Mouse (Mus musculus): ENCODE results near the gene Cdc42ep1. TPM values are rescaled to one million over a fixed set of nuclear protein-coding genes. Genes with fewer than 3 reads are reported as not detected.
A peak's percentile ranks its signal among the peaks of the same experiment; 100 is the strongest.

The Cdc42ep1 gene
- total and polyA plus RNA-seq, 2 experiments, result 6.5 to 39.7 TPM

- WGBS, result 86% methylated on average over 6 of the region's 6 CpGs
- no peak overlapping the region for H3K9ac ChIP-seq (ENCODE audit: low read depth, low read length)
Measured at GRCm38 (mm10) chr15:78841161-78841790, 1.1 kb upstream of the Cdc42ep1 start.

GRCm38 (mm10) chr15:78843581-78844469 is 1.4 kb downstream of the Cdc42ep1 start:
- peak; percentile 69 for DNase-seq (ENCODE audit: extremely low read depth, low read depth, low spot score)
- Histone ChIP-seq H3K79me2 (ENCODE audit: control insufficient read depth, insufficient read depth, low read length) (peaks cover 15% of the 10 kb centered on the region; the same call in 1 of the 2 replicates), H3K27ac (replicated peaks; ENCODE audit: insufficient read depth, low read depth, low read length) (peak overlapping the region; percentile 99), H3K27me3 (ENCODE audit: control insufficient read depth, insufficient read depth, low read length) (no peaks in the 10 kb centered on the region), H3K4me3 (ENCODE audit: insufficient read depth, low read depth, low read length) (peak overlapping the region; percentile 96), H3K4me1 (ENCODE audit: control insufficient read depth, insufficient read depth, low read length) (peaks cover 47% of the 10 kb centered on the region), H3K36me3 (ENCODE audit: control insufficient read depth, insufficient read depth, low read length) (no peaks in the 10 kb centered on the region), H3K9ac (ENCODE audit: low read depth, low read length) (peak overlapping the region; percentile 95)
- WGBS, result 4% methylated on average over 21 of the region's 21 CpGs
- TF ChIP-seq POLR2A (IDR thresholded peaks at IDR 0.05; ENCODE audit: extremely low read depth, insufficient read depth, low read length) (no peak), CTCF (IDR thresholded peaks at IDR 0.05; ENCODE audit: low read depth, low read length) (peak; percentile 19; the same call in 1 of the 2 replicates)

More at GRCm38 (mm10) chr15:78841161-78841790, 1.1 kb upstream of the Cdc42ep1 start:
- no peak for TF ChIP-seq POLR2A (IDR thresholded peaks at IDR 0.05; ENCODE audit: extremely low read depth, insufficient read depth, low read length)
- TF ChIP-seq CTCF (IDR thresholded peaks at IDR 0.05; ENCODE audit: low read depth, low read length), result no peak
- Histone ChIP-seq H3K36me3 (ENCODE audit: control insufficient read depth, insufficient read depth, low read length) (no peaks in the 10 kb centered on the region), H3K4me1 (ENCODE audit: control insufficient read depth, insufficient read depth, low read length) (peaks cover 38% of the 10 kb centered on the region), H3K27ac (replicated peaks; ENCODE audit: insufficient read depth, low read depth, low read length) (peak overlapping the region; percentile 69), H3K4me3 (ENCODE audit: insufficient read depth, low read depth, low read length) (no peak overlapping the region), H3K79me2 (ENCODE audit: control insufficient read depth, insufficient read depth, low read length) (peaks cover 10% of the 10 kb centered on the region; the same call in 1 of the 2 replicates), H3K27me3 (ENCODE audit: control insufficient read depth, insufficient read depth, low read length) (no peaks in the 10 kb centered on the region)
- DNase-seq (ENCODE audit: extremely low read depth, low read depth, low spot score), result no peak

GRCm38 (mm10) chr15:78844791-78845190 is 2.4 kb downstream of the Cdc42ep1 start:
- H3K79me2 ChIP-seq (ENCODE audit: control insufficient read depth, insufficient read depth, low read length), result peaks cover 15% of the 10 kb centered on the region; the same call in 1 of the 2 replicates
- TF ChIP-seq POLR2A (IDR thresholded peaks at IDR 0.05; ENCODE audit: extremely low read depth, insufficient read depth, low read length) (no peak), CTCF (IDR thresholded peaks at IDR 0.05; ENCODE audit: low read depth, low read length) (no peak)
- H3K27ac ChIP-seq (replicated peaks; ENCODE audit: insufficient read depth, low read depth, low read length), result peak overlapping the region; percentile 99
- peak; percentile 49 for DNase-seq (ENCODE audit: extremely low read depth, low read depth, low spot score)
- 11% methylated on average over 9 of the region's 9 CpGs for WGBS
- no peaks in the 10 kb centered on the region for H3K27me3 ChIP-seq (ENCODE audit: control insufficient read depth, insufficient read depth, low read length)
- H3K4me1 ChIP-seq (ENCODE audit: control insufficient read depth, insufficient read depth, low read length), result peaks cover 46% of the 10 kb centered on the region
- H3K4me3 ChIP-seq (ENCODE audit: insufficient read depth, low read depth, low read length), result peak overlapping the region; percentile 96
- H3K36me3 ChIP-seq (ENCODE audit: control insufficient read depth, insufficient read depth, low read length), result no peaks in the 10 kb centered on the region
- H3K9ac ChIP-seq (ENCODE audit: low read depth, low read length), result peak overlapping the region; percentile 95

- Histone ChIP-seq H3K4me3 (ENCODE audit: insufficient read depth, low read depth, low read length) (peak overlapping the region; percentile 26; the same call in 1 of the 2 replicates), H3K4me1 (ENCODE audit: control insufficient read depth, insufficient read depth, low read length) (peaks cover 47% of the 10 kb centered on the region), H3K9ac (ENCODE audit: low read depth, low read length) (peak overlapping the region; percentile 28), H3K27ac (replicated peaks; ENCODE audit: insufficient read depth, low read depth, low read length) (peak overlapping the region; percentile 99), H3K79me2 (ENCODE audit: control insufficient read depth, insufficient read depth, low read length) (peaks cover 15% of the 10 kb centered on the region; the same call in 1 of the 2 replicates), H3K27me3 (ENCODE audit: control insufficient read depth, insufficient read depth, low read length) (no peaks in the 10 kb centered on the region), H3K36me3 (ENCODE audit: control insufficient read depth, insufficient read depth, low read length) (no peaks in the 10 kb centered on the region)
- WGBS, result 14% methylated on average over 11 of the region's 11 CpGs
- TF ChIP-seq POLR2A (IDR thresholded peaks at IDR 0.05; ENCODE audit: extremely low read depth, insufficient read depth, low read length) (no peak), CTCF (IDR thresholded peaks at IDR 0.05; ENCODE audit: low read depth, low read length) (no peak)
- peak; percentile 60 for DNase-seq (ENCODE audit: extremely low read depth, low read depth, low spot score)
Measured at GRCm38 (mm10) chr15:78845321-78845720, 2.9 kb downstream of the Cdc42ep1 start.

GRCm38 (mm10) chr15:78845867-78846266 is 3.4 kb downstream of the Cdc42ep1 start:
- peak overlapping the region; percentile 99 for H3K27ac ChIP-seq (replicated peaks; ENCODE audit: insufficient read depth, low read depth, low read length)
- H3K4me1 ChIP-seq (ENCODE audit: control insufficient read depth, insufficient read depth, low read length), result peaks cover 43% of the 10 kb centered on the region
- H3K4me3 ChIP-seq (ENCODE audit: insufficient read depth, low read depth, low read length), result 0 out of 2 replicates have a peak overlapping the region, but pooled peaks have one; percentile 3
- 15% methylated on average over 8 of the region's 8 CpGs for WGBS
- no peaks in the 10 kb centered on the region for H3K27me3 ChIP-seq (ENCODE audit: control insufficient read depth, insufficient read depth, low read length)
- peaks cover 15% of the 10 kb centered on the region; the same call in 1 of the 2 replicates for H3K79me2 ChIP-seq (ENCODE audit: control insufficient read depth, insufficient read depth, low read length)
- peak overlapping the region; percentile 28 for H3K9ac ChIP-seq (ENCODE audit: low read depth, low read length)
- TF ChIP-seq CTCF (IDR thresholded peaks at IDR 0.05; ENCODE audit: low read depth, low read length), result no peak; the same call in 1 of the 2 replicates
- no peaks in the 10 kb centered on the region for H3K36me3 ChIP-seq (ENCODE audit: control insufficient read depth, insufficient read depth, low read length)
- DNase-seq (ENCODE audit: extremely low read depth, low read depth, low spot score), result peak; percentile 76
